Mouse (Mus musculus) heart, embryonic 12.5 days (tissue): ENCODE results near the gene Olfr472. TPM values are rescaled to one million over a fixed set of nuclear protein-coding genes. Genes with fewer than 3 reads are reported as not detected.
"Not testable (repeated sequence)": the region's sequence is repeated elsewhere in the genome, so short reads cannot be mapped to it uniquely, and the experiment has no call there.

Experiments
- ATAC-seq: fragments of 200-750 bp; cut with Nextera tagmentation; 2 replicates; pipeline ENCODE4 v1.8.0; 2017; ENCODE audit warnings: moderate TSS enrichment, moderate library complexity; ENCODE audit not compliant: insufficient number of reproducible peaks, low FRiP score
- H3K27ac ChIP-seq: fragments of 300-500 bp; sonication (generic); 2 replicates; pipeline ENCODE4 v1.5.1; 2016; ENCODE audit warnings: mild to moderate bottlenecking, moderate library complexity; ENCODE audit not compliant: poor library complexity, severe bottlenecking
- H3K27me3 ChIP-seq: fragments of 300-500 bp; sonication (generic); replicated peaks from 2 replicates; pipeline ENCODE4 v1.6.1; 2016; ENCODE audit warnings: mild to moderate bottlenecking, moderate library complexity
- H3K36me3 ChIP-seq: fragments of 300-500 bp; sonication (generic); 2 replicates; pipeline ENCODE4 v1.6.1; 2016; ENCODE audit warnings: mild to moderate bottlenecking, moderate library complexity
- H3K4me1 ChIP-seq: fragments of 300-500 bp; sonication (generic); replicated peaks from 2 replicates; pipeline ENCODE4 v1.6.1; 2016; ENCODE audit warnings: mild to moderate bottlenecking
- H3K4me2 ChIP-seq: fragments of 300-500 bp; sonication (generic); 2 replicates; pipeline ENCODE4 v1.6.1; 2016; ENCODE audit warnings: mild to moderate bottlenecking, moderate library complexity
- H3K4me3 ChIP-seq: fragments of 300-500 bp; sonication (generic); 2 replicates; pipeline ENCODE4 v1.5.1; 2016; ENCODE audit warnings: mild to moderate bottlenecking
- H3K9ac ChIP-seq: fragments of 300-500 bp; sonication (generic); 2 replicates; pipeline ENCODE4 v1.6.1; 2016; ENCODE audit warnings: mild to moderate bottlenecking, moderate library complexity
- H3K9me3 ChIP-seq: fragments of 300-500 bp; sonication (generic); replicated peaks from 2 replicates; pipeline ENCODE4 v1.6.1; 2016; ENCODE audit warnings: mild to moderate bottlenecking, moderate library complexity
- WGBS: fragments of 180-500 bp; shearing (Covaris S2); methylation state at CpG from one replicate; pipeline ENCODE4 v1.1.7; 2016; 5-methylcytosine and 5-hydroxymethylcytosine counted together
- polyA plus RNA-seq: library from polyadenylated mRNA; unstranded; fragments of >200 nt; fragmentation: Nextera tagmentation; extraction: Ambion mirVana; gene quantifications from 2 replicates; pipeline ENCODE4 v1.2.1, GENCODE M21; 2016

Olfr472 gene
- not detected in 2 replicates for polyA plus RNA-seq

DNA sequence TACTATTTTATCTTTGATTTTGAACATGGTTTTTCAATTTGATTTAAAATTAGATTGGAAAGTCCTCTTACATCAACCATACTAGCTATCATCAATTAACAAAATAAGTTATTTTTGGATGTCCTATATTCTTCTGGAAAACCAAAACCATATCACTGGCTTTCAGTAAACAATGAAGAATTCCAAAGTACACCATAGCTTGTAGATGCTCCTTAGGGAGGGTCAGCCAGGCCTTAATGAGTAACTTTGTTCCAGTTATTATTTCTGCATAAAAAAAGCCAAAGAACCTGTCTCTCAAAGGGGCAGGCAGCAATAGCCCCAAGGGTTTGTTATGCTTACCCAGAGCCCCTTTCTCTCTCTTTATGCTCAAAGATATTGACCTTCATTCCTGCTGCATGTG, at the start of gene Olfr472:
Olfr472 (plus strand) TSS at position 301 of the 400 bp plus-strand sequence.
- no peak within 1 kb of the TSS for H3K27ac ChIP-seq
- ATAC-seq, result no peak
- H3K9me3 ChIP-seq, result no peaks in the 10 kb centered on the region
- no peaks in the 10 kb centered on the region for H3K36me3 ChIP-seq
- H3K4me1 ChIP-seq, result no peaks in the 10 kb centered on the region
- no peak within 1 kb of the TSS for H3K4me3 ChIP-seq
- H3K9ac ChIP-seq, result no peak within 1 kb of the TSS
- no peaks in the 10 kb centered on the region for H3K27me3 ChIP-seq
- H3K4me2 ChIP-seq, result no peak within 1 kb of the TSS

DNA sequence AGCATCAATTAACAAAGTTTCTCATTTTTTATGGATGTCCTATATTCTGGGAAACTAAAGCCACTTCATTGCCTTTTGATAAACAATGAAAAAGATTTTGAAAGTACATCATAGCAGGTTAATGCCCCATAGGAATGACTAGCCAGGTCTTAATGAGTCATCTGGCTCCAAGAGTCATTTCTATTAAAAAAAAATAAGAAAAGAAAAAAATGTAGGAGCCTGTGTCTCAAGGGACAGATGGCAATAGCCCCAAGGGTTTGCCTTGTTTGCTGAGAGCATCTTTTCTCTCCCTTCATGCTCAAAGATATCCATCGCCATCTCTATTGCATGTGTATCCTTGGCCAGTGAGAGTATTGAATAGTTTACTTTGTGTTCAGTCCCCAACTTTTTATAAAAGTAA, 32.4 kb downstream of the Olfr472 start, which contains the start of gene Olfr473:
Olfr473 (plus strand) TSS at position 301 of the 400 bp plus-strand sequence.
- H3K27ac ChIP-seq, result no peak within 1 kb of the TSS
- H3K27me3 ChIP-seq, result no peaks in the 10 kb centered on the region
- no peak within 1 kb of the TSS for H3K9ac ChIP-seq
- no peak for ATAC-seq
- no peaks in the 10 kb centered on the region for H3K36me3 ChIP-seq
- no peaks in the 10 kb centered on the region for H3K4me1 ChIP-seq
- WGBS, result 94% methylated on average over 1 of the region's 1 CpGs
- peaks cover 9% of the 10 kb centered on the region for H3K9me3 ChIP-seq
- H3K4me3 ChIP-seq, result no peak within 1 kb of the TSS
- no peak within 1 kb of the TSS for H3K4me2 ChIP-seq

DNA sequence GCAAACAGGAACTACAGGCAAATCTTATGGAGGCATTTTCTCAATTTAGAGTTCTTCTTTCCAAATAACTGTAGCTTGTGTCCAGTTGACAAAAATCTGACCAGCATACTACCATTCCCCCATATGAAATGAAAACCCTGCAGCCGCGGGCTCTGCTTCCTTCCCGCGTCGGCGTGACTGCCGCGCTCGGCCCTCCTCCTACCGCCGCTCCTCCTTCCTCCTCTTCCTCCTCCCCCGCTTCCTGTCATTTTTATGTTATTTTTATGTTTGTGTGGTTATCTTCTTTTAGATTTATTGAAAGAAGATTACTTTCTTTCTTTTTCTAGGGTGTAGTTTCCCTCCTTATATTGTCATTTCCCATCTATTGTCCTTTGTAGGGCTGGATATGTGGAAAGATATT, 54.8 kb downstream of the Olfr472 start:
- H3K27ac ChIP-seq, H3K4me1 ChIP-seq, ATAC-seq, H3K9me3 ChIP-seq, H3K36me3 ChIP-seq, H3K4me2 ChIP-seq, H3K9ac ChIP-seq, H3K27me3 ChIP-seq, H3K4me3 ChIP-seq: not testable (repeated sequence)
- 92% methylated on average over 12 of the region's 12 CpGs for WGBS

DNA sequence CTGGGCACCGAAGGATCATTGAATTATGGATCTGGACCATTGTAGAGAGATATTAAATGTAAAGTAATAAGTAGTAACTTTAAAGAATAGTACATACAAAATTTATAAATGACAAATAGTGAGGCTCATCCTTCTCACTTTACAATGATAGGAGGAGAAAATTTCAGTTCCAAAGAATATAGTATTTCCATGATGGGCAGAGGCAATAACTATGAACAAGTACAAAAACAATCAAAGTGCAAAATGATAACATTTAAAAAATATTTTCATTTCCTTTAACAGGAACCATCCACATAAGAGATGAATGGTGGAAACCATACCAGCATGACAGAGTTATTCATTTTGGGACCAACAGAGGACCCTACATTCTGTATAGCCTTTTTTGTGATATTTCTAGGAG, 56.6 kb downstream of the Olfr472 start, which contains the start of gene Olfr474:
Olfr474 (plus strand) TSS at position 301 of the 400 bp plus-strand sequence.
- Histone ChIP-seq H3K36me3 (no peaks in the 10 kb centered on the region), H3K4me1 (no peaks in the 10 kb centered on the region), H3K27me3 (no peaks in the 10 kb centered on the region), H3K9me3 (peaks cover 8% of the 10 kb centered on the region), H3K27ac (no peak within 1 kb of the TSS), H3K9ac (no peak within 1 kb of the TSS), H3K4me2 (no peak within 1 kb of the TSS), H3K4me3 (no peak within 1 kb of the TSS)
- ATAC-seq, result no peak
- 77% methylated on average over 1 of the region's 1 CpGs for WGBS

Other genes with a start within 250 kb of the Olfr472 start
- gene Cyb5r2, start 139.9 kb upstream of the Olfr472 start, polyA plus RNA-seq, result 1.1 and 1.4 TPM in 2 replicates
- not detected in 2 replicates for gene Ovch2, start 96.7 kb upstream of the Olfr472 start, polyA plus RNA-seq
- not detected in 2 replicates for gene Olfr467, start 85.6 kb upstream of the Olfr472 start, polyA plus RNA-seq
- not detected in 2 replicates for gene Olfr469, start 72.4 kb upstream of the Olfr472 start, polyA plus RNA-seq
- gene Olfr470, start 50.4 kb upstream of the Olfr472 start, polyA plus RNA-seq, result not detected in 2 replicates
- not detected in 2 replicates for gene Olfr473, start 32.5 kb downstream of the Olfr472 start, polyA plus RNA-seq
- not detected in 2 replicates for gene Olfr474, start 56.7 kb downstream of the Olfr472 start, polyA plus RNA-seq
- not detected in 2 replicates for gene Olfr476, start 66.9 kb downstream of the Olfr472 start, polyA plus RNA-seq
- gene Olfr477, start 88.8 kb downstream of the Olfr472 start, polyA plus RNA-seq, result not detected in 2 replicates
- not detected in 2 replicates for gene Olfr478, start 136.1 kb downstream of the Olfr472 start, polyA plus RNA-seq
- not detected in 2 replicates for gene Olfr479, start 152.8 kb downstream of the Olfr472 start, polyA plus RNA-seq
- not detected in 2 replicates for gene Olfr480, start 169.4 kb downstream of the Olfr472 start, polyA plus RNA-seq
- gene Olfr481, start 182.0 kb downstream of the Olfr472 start, polyA plus RNA-seq, result not detected in 2 replicates
- not detected in 2 replicates for gene Olfr482, start 199.7 kb downstream of the Olfr472 start, polyA plus RNA-seq
- not detected in 2 replicates for gene Olfr483, start 202.9 kb downstream of the Olfr472 start, polyA plus RNA-seq
- not detected in 2 replicates for gene Olfr484, start 229.5 kb downstream of the Olfr472 start, polyA plus RNA-seq